Mouse (Mus musculus) embryonic facial prominence, embryonic 13.5 days (tissue): ENCODE results near the gene 9130019O22Rik. TPM values are rescaled to one million over a fixed set of nuclear protein-coding genes. Genes with fewer than 3 reads are reported as not detected.

Experiments
- ATAC-seq: fragments of 200-750 bp; cut with Nextera tagmentation; 2 replicates; pipeline ENCODE4 v1.8.0; 2017; ENCODE audit warnings: low read depth; ENCODE audit not compliant: insufficient number of reproducible peaks, insufficient read depth, low FRiP score, low TSS enrichment
- H3K27ac ChIP-seq: fragments of 300-500 bp; sonication (generic); 2 replicates; pipeline ENCODE4 v1.5.1; 2015; ENCODE audit warnings: moderate library complexity, mild to moderate bottlenecking, inconsistent platforms
- H3K27me3 ChIP-seq: fragments of 300-500 bp; sonication (generic); 2 replicates; pipeline ENCODE4 v1.6.1; 2015; ENCODE audit warnings: mild to moderate bottlenecking, inconsistent platforms
- H3K36me3 ChIP-seq: fragments of 300-500 bp; sonication (generic); 2 replicates; pipeline ENCODE4 v1.6.1; 2015; ENCODE audit warnings: mild to moderate bottlenecking, inconsistent platforms
- H3K4me1 ChIP-seq: fragments of 300-500 bp; sonication (generic); 2 replicates; pipeline ENCODE4 v1.6.1; 2015; ENCODE audit warnings: inconsistent platforms
- H3K4me2 ChIP-seq: fragments of 300-500 bp; sonication (generic); 2 replicates; pipeline ENCODE4 v1.6.1; 2015; ENCODE audit warnings: moderate library complexity, mild to moderate bottlenecking, inconsistent platforms
- H3K4me3 ChIP-seq: fragments of 300-500 bp; sonication (generic); 2 replicates; pipeline ENCODE4 v1.5.1; 2015; ENCODE audit warnings: mild to moderate bottlenecking, inconsistent platforms
- H3K9ac ChIP-seq: fragments of 300-500 bp; sonication (generic); 2 replicates; pipeline ENCODE4 v1.6.1; 2015; ENCODE audit warnings: mild to moderate bottlenecking, inconsistent platforms
- H3K9me3 ChIP-seq: fragments of 300-500 bp; sonication (generic); 2 replicates; pipeline ENCODE4 v1.6.1; 2016; ENCODE audit warnings: inconsistent platforms
- WGBS: fragments of 180-500 bp; shearing (Covaris S2); methylation state at CpG from one replicate; pipeline ENCODE4 v1.1.7; 2015; ENCODE audit warnings: mixed read lengths; 5-methylcytosine and 5-hydroxymethylcytosine counted together
- polyA plus RNA-seq: library from polyadenylated mRNA; unstranded; fragments of >200 nt; fragmentation: Nextera tagmentation; extraction: Ambion mirVana; gene quantifications from 2 replicates; pipeline ENCODE4 v1.2.1, GENCODE M21; 2015

Gene 9130019O22Rik
- polyA plus RNA-seq, 1 experiment from 2014 or later = 5.6 TPM

DNA sequence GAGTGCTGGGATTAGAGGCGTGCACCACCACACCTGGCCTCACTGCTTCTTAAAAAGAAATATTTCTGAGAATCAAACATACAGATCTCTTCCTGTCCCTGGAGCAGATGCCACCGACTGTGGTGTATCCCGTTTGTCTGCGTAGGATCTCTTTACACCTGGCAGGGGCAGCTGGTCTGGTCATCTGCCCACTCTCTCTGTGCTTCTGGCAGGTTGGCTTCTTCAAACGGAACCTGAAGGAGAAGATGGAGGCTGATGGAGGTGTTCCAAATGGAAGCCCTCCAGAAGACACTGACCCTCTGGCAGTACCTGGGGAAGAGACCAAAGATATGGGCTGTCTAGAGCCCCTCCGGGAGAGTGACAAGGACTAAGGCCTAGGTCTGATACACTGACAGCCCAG lies 53.7 kb downstream of the 9130019O22Rik start:
- Histone ChIP-seq H3K27ac (no peak overlapping the region), H3K4me2 (no peak overlapping the region), H3K9me3 (no peaks in the 10 kb centered on the region), H3K4me3 (no peak overlapping the region), H3K27me3 (no peaks in the 10 kb centered on the region), H3K36me3 (no peaks in the 10 kb centered on the region), H3K9ac (no peak overlapping the region), H3K4me1 (no peaks in the 10 kb centered on the region)
- 87% methylated on average over 6 of the region's 6 CpGs for WGBS
- no peak for ATAC-seq

Other genes with a start within 250 kb of the 9130019O22Rik start
- 0.15 and 0.25 TPM in 2 replicates for gene Spn, start 249.3 kb downstream of the 9130019O22Rik start, polyA plus RNA-seq
- gene Cd2bp2, start 191.1 kb downstream of the 9130019O22Rik start, polyA plus RNA-seq = 68.3 and 73.3 TPM in 2 replicates
- 30.4 and 32.0 TPM in 2 replicates for gene Tbc1d10b, start 178.7 kb downstream of the 9130019O22Rik start, polyA plus RNA-seq
- 34.1 and 41.1 TPM in 2 replicates for gene Mylpf, start 178.3 kb downstream of the 9130019O22Rik start, polyA plus RNA-seq
- 53.7 and 55.0 TPM in 2 replicates for gene Zfp553, start 154.1 kb downstream of the 9130019O22Rik start, polyA plus RNA-seq
- 26.9 and 29.6 TPM in 2 replicates for gene Sept1, start 154.0 kb downstream of the 9130019O22Rik start, polyA plus RNA-seq
- gene Zfp771, start 142.9 kb downstream of the 9130019O22Rik start, polyA plus RNA-seq = 78.2 and 83.9 TPM in 2 replicates
- gene Dctpp1, start 126.5 kb downstream of the 9130019O22Rik start, polyA plus RNA-seq = 156 and 206 TPM in 2 replicates
- 63.4 and 64.1 TPM in 2 replicates for gene Sephs2, start 113.1 kb downstream of the 9130019O22Rik start, polyA plus RNA-seq
- 0.52 and 1.1 TPM in 2 replicates for gene Itgal, start 90.9 kb downstream of the 9130019O22Rik start, polyA plus RNA-seq
- 16.1 and 18.1 TPM in 2 replicates for gene Zfp768, start 41.6 kb downstream of the 9130019O22Rik start, polyA plus RNA-seq
- gene Zfp747, start 11.1 kb downstream of the 9130019O22Rik start, polyA plus RNA-seq = 9.4 and 10.5 TPM in 2 replicates
- 6.4 and 7.2 TPM in 2 replicates for gene E430018J23Rik, start 6.5 kb upstream of the 9130019O22Rik start, polyA plus RNA-seq
- gene Zfp764, start 19.7 kb upstream of the 9130019O22Rik start, polyA plus RNA-seq = 7.7 and 8.2 TPM in 2 replicates
- 25.6 and 29.3 TPM in 2 replicates for gene Zfp688, start 34.9 kb upstream of the 9130019O22Rik start, polyA plus RNA-seq
- gene Zfp689, start 62.0 kb upstream of the 9130019O22Rik start, polyA plus RNA-seq = 11.8 and 13.1 TPM in 2 replicates
- gene Prr14, start 72.4 kb upstream of the 9130019O22Rik start, polyA plus RNA-seq = 46.0 and 48.3 TPM in 2 replicates
- 12.2 and 15.3 TPM in 2 replicates for gene Fbrs, start 92.0 kb upstream of the 9130019O22Rik start, polyA plus RNA-seq
- 52.1 and 55.6 TPM in 2 replicates for gene Srcap, start 124.8 kb upstream of the 9130019O22Rik start, polyA plus RNA-seq
- gene Gm42715, start 132.4 kb upstream of the 9130019O22Rik start, polyA plus RNA-seq = 18.6 and 19.0 TPM in 2 replicates
- 7.0 and 8.1 TPM in 2 replicates for gene Tmem265, start 174.2 kb upstream of the 9130019O22Rik start, polyA plus RNA-seq
- gene Phkg2, start 186.2 kb upstream of the 9130019O22Rik start, polyA plus RNA-seq = 39.7 and 40.6 TPM in 2 replicates
- 8.8 and 12.1 TPM in 2 replicates for gene Ccdc189, start 201.4 kb upstream of the 9130019O22Rik start, polyA plus RNA-seq
- gene Rnf40, start 201.6 kb upstream of the 9130019O22Rik start, polyA plus RNA-seq = 51.2 and 58.1 TPM in 2 replicates
- 15.8 and 18.8 TPM in 2 replicates for gene Zfp629, start 228.6 kb upstream of the 9130019O22Rik start, polyA plus RNA-seq